Mouse (Mus musculus) heart, embryonic 16.5 days (tissue): ENCODE results near the gene Klhl29. TPM values are rescaled to one million over a fixed set of nuclear protein-coding genes. Genes with fewer than 3 reads are reported as not detected.
A peak's percentile ranks its signal among the peaks of the same experiment; 100 is the strongest.

Experiments
- ATAC-seq: fragments of 200-750 bp; cut with Nextera tagmentation; replicated peaks from 2 replicates; pipeline ENCODE4 v1.8.0; 2017; ENCODE audit warnings: moderate number of reproducible peaks; ENCODE audit not compliant: insufficient read depth, low FRiP score; ENCODE audit errors: extremely low read depth
- H3K27ac ChIP-seq: fragments of 300-500 bp; sonication (generic); 2 replicates; pipeline ENCODE4 v1.5.1; 2014; ENCODE audit warnings: mild to moderate bottlenecking, low read length, control low read depth, moderate library complexity
- H3K27me3 ChIP-seq: fragments of 300-500 bp; sonication (generic); 2 replicates; pipeline ENCODE4 v1.6.1; 2014; ENCODE audit warnings: low read length, mixed read lengths; ENCODE audit not compliant: control insufficient read depth, insufficient read depth
- H3K36me3 ChIP-seq: fragments of 300-500 bp; sonication (generic); 2 replicates; pipeline ENCODE4 v1.6.1; 2014; ENCODE audit not compliant: control insufficient read depth, insufficient read depth
- H3K4me1 ChIP-seq: fragments of 300-500 bp; sonication (generic); 2 replicates; pipeline ENCODE4 v1.6.1; 2014; ENCODE audit warnings: low read length, mixed read lengths; ENCODE audit not compliant: control insufficient read depth, insufficient read depth
- H3K4me2 ChIP-seq: fragments of 300-500 bp; sonication (generic); 2 replicates; pipeline ENCODE4 v1.6.1; 2014; ENCODE audit warnings: low read depth, mild to moderate bottlenecking, control low read depth, low read length
- H3K4me3 ChIP-seq: fragments of 300-500 bp; sonication (generic); 2 replicates; pipeline ENCODE4 v1.5.1; 2014; ENCODE audit warnings: mild to moderate bottlenecking, control low read depth, low read length
- H3K9ac ChIP-seq: fragments of 300-500 bp; sonication (generic); 2 replicates; pipeline ENCODE4 v1.6.1; 2014; ENCODE audit warnings: low read length, control low read depth
- H3K9me3 ChIP-seq: fragments of 300-500 bp; sonication (generic); replicated peaks from 2 replicates; pipeline ENCODE4 v1.6.1; 2016; ENCODE audit warnings: low read length; ENCODE audit not compliant: control insufficient read depth
- WGBS: fragments of 180-500 bp; shearing (Covaris S2); extraction: QIAGEN DNeasy Blood & Tissue Kit; methylation state at CpG from one replicate; pipeline ENCODE4 v1.1.7; 2014; 5-methylcytosine and 5-hydroxymethylcytosine counted together
- polyA plus RNA-seq: library from polyadenylated mRNA; unstranded; fragments of >200 nt; fragmentation: Nextera tagmentation; extraction: Ambion mirVana; gene quantifications from 2 replicates; pipeline ENCODE4 v1.2.1, GENCODE M21; 2015

Klhl29 gene
- polyA plus RNA-seq, 1 experiment from 2014 or later: 0.25 TPM

DNA sequence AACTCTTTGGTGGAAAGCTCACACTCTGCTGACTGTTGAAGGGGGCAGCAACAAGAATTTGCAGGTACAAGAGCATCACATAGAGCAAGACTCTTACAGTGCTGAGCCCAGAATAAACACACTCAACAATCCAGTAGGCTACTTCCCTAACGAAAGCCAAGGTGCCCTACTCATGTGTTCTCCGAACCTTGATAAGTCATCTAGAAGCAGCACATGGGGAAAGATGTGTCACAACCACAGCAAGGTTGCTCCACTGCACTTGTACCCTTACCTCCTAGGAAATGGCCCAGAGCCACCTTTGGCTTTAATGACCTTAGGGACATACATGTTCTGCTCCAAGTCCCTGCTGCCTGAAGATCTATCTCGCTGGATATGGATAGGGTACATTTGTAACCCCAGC lies 105.0 kb downstream of the Klhl29 start:
- 77% methylated on average over 3 of the region's 3 CpGs for WGBS
- no peak overlapping the region for H3K4me3 ChIP-seq
- H3K27ac ChIP-seq: no peak overlapping the region
- no peak overlapping the region for H3K9ac ChIP-seq
- H3K4me1 ChIP-seq: peaks cover 6% of the 10 kb centered on the region; the same call in 1 of the 2 replicates
- no peaks in the 10 kb centered on the region for H3K36me3 ChIP-seq
- no peak for ATAC-seq
- H3K27me3 ChIP-seq: no peaks in the 10 kb centered on the region
- H3K9me3 ChIP-seq: no peaks in the 10 kb centered on the region
- no peak overlapping the region for H3K4me2 ChIP-seq

DNA sequence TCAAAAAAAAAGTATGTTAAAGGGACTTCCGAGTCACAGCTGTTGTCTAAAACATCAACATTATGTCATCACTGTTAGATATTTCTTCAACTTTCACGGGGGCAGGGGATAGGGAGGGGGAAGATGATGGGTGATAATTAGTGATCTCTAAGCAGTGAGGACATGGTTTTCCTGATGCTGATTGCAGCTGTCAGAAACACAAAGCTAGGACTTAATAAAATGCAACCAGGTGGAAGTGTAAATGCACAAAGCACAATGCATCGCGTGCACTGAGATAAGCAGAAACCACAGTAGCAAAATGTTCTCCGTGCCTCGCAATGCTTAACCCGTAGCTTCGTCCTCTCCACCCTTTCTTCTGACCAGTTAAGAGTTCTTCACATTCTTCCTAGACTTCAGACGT lies 105.5 kb downstream of the Klhl29 start:
- no peak overlapping the region for H3K9ac ChIP-seq
- H3K27ac ChIP-seq: no peak overlapping the region
- ATAC-seq: no peak
- H3K4me3 ChIP-seq: no peak overlapping the region
- no peaks in the 10 kb centered on the region for H3K27me3 ChIP-seq
- no peaks in the 10 kb centered on the region for H3K9me3 ChIP-seq
- H3K4me1 ChIP-seq: peaks cover 6% of the 10 kb centered on the region; the same call in 1 of the 2 replicates
- no peaks in the 10 kb centered on the region for H3K36me3 ChIP-seq
- no peak overlapping the region for H3K4me2 ChIP-seq
- WGBS: 61% methylated on average over 9 of the region's 9 CpGs

DNA sequence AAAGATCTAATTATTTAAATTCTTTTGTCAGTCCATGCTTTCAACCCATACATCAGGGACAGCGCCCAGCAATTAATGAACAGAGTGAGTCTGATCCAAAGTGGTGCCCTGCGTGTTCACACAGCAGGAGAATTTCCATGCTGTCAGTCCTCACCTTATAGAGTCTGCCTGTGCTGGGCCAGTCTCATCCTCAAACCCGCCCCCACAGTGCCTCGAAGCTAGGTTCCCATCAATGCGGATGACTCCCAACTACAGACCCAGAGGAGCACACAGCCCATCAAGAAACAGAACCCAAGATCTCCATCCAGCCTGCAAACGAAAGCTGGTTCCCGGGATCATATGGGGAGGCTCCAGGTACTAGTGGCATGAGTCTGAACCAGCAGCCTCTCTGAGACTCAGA lies 106.4 kb downstream of the Klhl29 start:
- H3K27me3 ChIP-seq: no peaks in the 10 kb centered on the region
- 72% methylated on average over 7 of the region's 7 CpGs for WGBS
- H3K36me3 ChIP-seq: no peaks in the 10 kb centered on the region
- H3K9me3 ChIP-seq: no peaks in the 10 kb centered on the region
- H3K27ac ChIP-seq: no peak overlapping the region
- H3K4me3 ChIP-seq: no peak overlapping the region
- H3K4me1 ChIP-seq: peaks cover 6% of the 10 kb centered on the region; the same call in 1 of the 2 replicates
- no peak overlapping the region for H3K9ac ChIP-seq
- no peak for ATAC-seq
- no peak overlapping the region for H3K4me2 ChIP-seq

DNA sequence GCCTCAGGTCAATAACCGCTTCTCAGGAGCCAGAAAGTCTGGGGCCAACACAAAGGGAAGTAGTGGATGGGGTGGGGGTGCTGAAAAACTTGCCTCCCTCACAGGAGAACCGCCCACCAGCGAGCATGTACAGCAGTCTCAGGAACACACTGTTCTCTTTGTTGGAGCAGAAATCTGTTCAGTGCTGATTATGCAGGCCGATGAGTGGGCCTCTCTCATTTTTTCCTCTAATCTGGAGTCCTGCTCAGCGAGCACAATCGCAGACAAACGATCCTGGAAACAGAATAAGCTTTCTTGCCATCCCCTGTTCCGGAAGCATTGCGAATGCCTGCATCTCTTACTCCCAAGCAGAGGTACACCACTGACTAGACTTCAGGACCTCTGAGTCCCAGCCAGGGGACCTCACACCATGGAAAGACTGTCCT lies 107.3 kb downstream of the Klhl29 start:
- ATAC-seq: peak; percentile 70
- H3K9me3 ChIP-seq: no peaks in the 10 kb centered on the region
- 40% methylated on average over 9 of the region's 9 CpGs for WGBS
- H3K4me1 ChIP-seq: peaks cover 6% of the 10 kb centered on the region; the same call in 1 of the 2 replicates
- no peaks in the 10 kb centered on the region for H3K27me3 ChIP-seq
- H3K27ac ChIP-seq: peak overlapping the region; percentile 40
- no peak overlapping the region for H3K4me2 ChIP-seq
- H3K4me3 ChIP-seq: no peak overlapping the region
- no peak overlapping the region for H3K9ac ChIP-seq
- H3K36me3 ChIP-seq: no peaks in the 10 kb centered on the region

DNA sequence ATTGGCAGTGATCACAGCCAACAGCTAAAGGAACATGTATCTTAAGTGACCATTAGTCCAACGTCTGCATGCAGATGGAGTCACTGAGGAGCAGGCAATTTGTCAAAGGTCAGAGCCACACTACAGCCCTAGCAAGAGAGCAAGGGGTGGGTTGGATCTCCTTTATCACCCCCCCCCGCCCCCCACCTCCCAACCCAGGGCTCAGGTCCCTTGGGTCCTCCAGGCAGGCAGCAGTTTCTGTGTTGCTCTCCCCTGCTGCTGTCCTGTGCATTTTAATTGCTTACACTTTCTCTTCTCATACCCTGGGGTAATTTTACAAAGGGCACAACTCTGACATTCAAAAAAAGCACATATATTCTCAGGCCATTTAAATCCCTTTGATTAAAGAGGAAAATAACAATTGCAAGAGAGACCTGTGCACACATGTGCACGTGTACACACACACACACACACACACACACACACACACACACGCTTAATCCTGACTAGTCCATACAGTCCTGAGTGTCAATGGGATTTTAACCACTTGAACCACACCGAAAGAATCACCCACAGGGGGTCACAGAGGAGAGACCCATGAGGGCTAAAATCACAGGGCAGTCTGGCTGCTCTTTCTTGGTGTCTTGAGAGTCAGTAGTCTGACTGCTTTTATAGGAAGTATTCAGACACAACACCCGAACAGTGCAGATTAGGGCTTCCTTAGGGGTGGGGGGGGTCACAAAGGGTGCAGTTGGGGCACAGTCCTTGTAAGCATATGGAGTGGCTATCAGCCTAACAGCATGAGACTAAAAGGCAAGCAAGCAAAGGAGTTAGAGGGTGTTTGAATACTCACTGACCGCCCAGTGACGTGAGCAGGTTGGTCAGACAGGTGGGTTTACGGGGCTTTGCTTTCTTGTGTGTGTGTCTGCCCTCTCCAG lies 108.0 kb downstream of the Klhl29 start:
- Histone ChIP-seq H3K27ac (peak overlapping the region; percentile 12), H3K4me2 (no peak overlapping the region), H3K4me1 (peaks cover 6% of the 10 kb centered on the region; the same call in 1 of the 2 replicates), H3K9me3 (no peaks in the 10 kb centered on the region), H3K27me3 (no peaks in the 10 kb centered on the region), H3K9ac (no peak overlapping the region), H3K36me3 (no peaks in the 10 kb centered on the region), H3K4me3 (no peak overlapping the region)
- no peak for ATAC-seq
- WGBS: 65% methylated on average over 9 of the region's 9 CpGs

DNA sequence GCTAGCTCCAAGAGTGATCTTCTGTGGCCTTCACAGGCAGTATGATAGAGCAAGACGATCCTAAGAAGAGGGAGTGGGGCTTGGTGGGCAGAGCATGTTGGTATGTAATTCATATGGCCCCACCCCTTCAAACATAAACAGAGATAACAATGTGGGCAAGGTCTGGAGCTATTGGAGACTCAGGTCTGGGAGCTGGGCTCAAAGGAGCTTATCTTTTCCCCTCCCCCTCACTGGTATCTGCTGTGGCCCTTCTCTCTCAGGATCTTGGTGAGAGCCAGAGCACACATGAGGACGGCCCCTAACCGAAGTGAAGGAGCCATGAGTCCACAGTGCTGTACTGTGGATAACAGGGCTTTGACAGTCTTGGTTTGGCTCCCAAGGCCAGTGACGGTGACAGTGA lies 108.7 kb downstream of the Klhl29 start:
- Histone ChIP-seq H3K4me3 (no peak overlapping the region), H3K4me1 (peaks cover 6% of the 10 kb centered on the region; the same call in 1 of the 2 replicates), H3K9me3 (no peaks in the 10 kb centered on the region), H3K27me3 (no peaks in the 10 kb centered on the region), H3K4me2 (no peak overlapping the region), H3K9ac (no peak overlapping the region), H3K36me3 (no peaks in the 10 kb centered on the region), H3K27ac (no peak overlapping the region)
- ATAC-seq: no peak
- WGBS: 26% methylated on average over 4 of the region's 4 CpGs

DNA sequence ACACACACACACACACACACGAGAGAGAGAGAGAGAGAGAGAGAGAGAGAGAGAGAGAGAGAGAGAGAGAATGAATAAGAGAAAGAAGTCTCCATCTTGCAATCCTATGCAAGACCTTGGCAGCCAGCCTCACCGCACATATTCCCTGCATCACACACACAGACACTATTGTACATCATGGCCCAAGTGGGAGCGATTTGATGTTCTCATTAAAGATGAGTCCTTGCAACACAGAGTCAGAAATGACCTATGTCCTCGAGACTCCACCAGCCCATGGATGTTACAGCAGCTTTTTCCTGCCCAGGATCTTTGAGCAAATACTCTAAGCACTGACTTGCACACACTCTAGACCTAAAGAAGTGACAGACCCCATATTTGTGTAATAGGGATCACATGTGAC lies 114.0 kb downstream of the Klhl29 start:
- no peak overlapping the region for H3K4me3 ChIP-seq
- ATAC-seq: no peak
- H3K27ac ChIP-seq: no peak overlapping the region
- no peak overlapping the region for H3K4me2 ChIP-seq
- no peaks in the 10 kb centered on the region for H3K9me3 ChIP-seq
- 62% methylated on average over 4 of the region's 4 CpGs for WGBS
- no peaks in the 10 kb centered on the region for H3K27me3 ChIP-seq
- peaks cover 2% of the 10 kb centered on the region; the same call in 1 of the 2 replicates for H3K4me1 ChIP-seq
- no peaks in the 10 kb centered on the region for H3K36me3 ChIP-seq
- no peak overlapping the region for H3K9ac ChIP-seq

DNA sequence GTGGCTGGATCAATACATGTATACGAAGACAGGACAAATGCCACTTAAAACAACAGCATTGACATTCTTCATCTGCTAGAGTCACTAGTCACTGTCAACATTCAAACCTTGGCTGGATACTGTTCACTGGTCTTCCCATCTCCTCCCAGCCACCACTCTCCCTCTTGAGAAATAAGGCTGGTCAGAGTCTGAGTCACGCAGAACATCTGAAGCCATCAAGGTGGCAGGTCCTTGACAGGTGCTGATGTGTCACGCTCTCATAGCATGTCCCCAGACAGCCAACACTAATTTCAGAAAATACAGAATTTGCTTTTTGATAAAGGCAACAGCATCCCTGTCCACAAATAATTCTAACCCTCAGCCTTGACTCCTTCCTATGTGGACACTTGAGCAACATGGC lies 116.7 kb downstream of the Klhl29 start:
- Histone ChIP-seq H3K9me3 (no peaks in the 10 kb centered on the region), H3K27ac (no peak overlapping the region), H3K4me3 (no peak overlapping the region), H3K9ac (no peak overlapping the region), H3K4me2 (no peak overlapping the region), H3K4me1 (peaks cover 12% of the 10 kb centered on the region), H3K27me3 (no peaks in the 10 kb centered on the region), H3K36me3 (no peaks in the 10 kb centered on the region)
- WGBS: 83% methylated on average over 3 of the region's 3 CpGs
- ATAC-seq: no peak

DNA sequence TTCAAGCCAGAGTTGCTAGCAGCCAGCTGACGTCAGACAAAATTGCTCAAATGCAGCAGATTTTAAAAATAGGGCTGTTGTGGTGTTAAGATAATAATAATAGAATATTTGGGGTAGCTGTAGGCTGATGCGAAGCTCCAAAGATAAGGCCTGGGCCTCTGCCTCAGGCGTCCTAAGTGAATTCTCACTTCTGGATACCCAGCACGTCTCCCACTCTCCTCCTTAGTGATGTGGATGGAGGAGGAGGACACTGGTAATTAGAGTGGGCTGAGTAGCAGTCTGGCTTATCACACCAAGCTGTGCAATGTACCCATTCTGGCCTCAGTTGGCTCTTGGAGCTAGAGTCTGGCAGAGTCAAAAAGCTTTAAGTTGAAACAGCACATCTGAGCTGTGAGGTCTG lies 118.3 kb downstream of the Klhl29 start:
- no peaks in the 10 kb centered on the region for H3K36me3 ChIP-seq

More for the DNA sequence above, 118.3 kb downstream of the Klhl29 start:
- Histone ChIP-seq H3K9me3 (no peaks in the 10 kb centered on the region), H3K9ac (no peak overlapping the region), H3K27me3 (no peaks in the 10 kb centered on the region), H3K4me1 (peaks cover 12% of the 10 kb centered on the region), H3K27ac (no peak overlapping the region), H3K4me3 (no peak overlapping the region), H3K4me2 (no peak overlapping the region)
- 65% methylated on average over 4 of the region's 4 CpGs for WGBS
- no peak for ATAC-seq
